Mouse (Mus musculus): ENCODE data around the gene Ntn4.

Ntn4 gene

DNA sequence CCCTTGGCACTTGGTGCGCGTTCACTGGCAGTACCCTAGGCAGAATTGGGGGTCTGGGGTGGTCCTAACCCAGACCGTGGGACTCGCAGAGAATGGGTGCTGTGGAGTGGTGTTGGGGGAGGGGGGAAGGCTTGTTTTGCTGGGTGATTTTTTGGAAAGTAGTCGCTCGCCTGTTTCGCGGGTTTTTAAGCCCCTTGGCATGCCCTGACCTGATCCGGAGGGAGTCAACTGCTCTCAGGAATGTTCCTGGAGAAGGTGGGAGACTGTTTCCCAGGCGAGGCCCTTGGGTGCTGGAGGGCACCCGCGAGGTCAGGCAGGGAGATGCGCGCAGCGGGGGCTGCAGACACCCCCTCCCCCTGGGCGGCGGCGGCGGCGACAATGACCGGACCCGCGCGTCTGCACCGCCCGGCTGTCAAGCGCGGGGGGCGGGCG is at the start of gene Ntn4:
Gene Ntn4, plus strand, starts transcription at position 161 of the 432 bp plus-strand sequence.
- DNase-seq (ENCODE audit: low spot score): no peak

- no peak for DNase-seq (ENCODE audit: low spot score)
Measured at GRCm38 (mm10) chr10:93592456-93592855, 48.0 kb upstream of the Ntn4 start.

GRCm38 (mm10) chr10:93594022-93594482 is 46.4 kb upstream of the Ntn4 start:
- peak; percentile 55 for DNase-seq (ENCODE audit: low spot score)

DNA sequence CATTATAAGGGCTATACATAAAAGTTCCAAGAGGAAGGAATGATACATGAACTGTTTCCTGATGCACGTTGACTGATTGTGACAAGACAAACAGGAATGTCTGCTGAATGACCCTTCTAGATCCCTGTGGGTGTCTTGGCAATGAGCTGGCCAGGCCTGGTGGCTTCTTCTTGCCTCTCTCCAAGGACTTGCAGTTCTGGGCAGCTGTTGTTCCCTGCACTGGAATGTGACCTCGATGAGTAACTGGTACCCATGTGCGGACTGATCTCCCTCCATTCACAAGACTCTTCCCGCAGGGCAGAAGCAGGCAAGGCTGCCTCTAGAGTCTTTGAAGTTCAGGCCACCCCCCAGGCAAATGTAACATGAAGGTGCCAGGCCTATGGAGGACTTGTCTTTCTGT is 44.6 kb upstream of the Ntn4 start:
- DNase-seq (ENCODE audit: low spot score): no peak

DNA sequence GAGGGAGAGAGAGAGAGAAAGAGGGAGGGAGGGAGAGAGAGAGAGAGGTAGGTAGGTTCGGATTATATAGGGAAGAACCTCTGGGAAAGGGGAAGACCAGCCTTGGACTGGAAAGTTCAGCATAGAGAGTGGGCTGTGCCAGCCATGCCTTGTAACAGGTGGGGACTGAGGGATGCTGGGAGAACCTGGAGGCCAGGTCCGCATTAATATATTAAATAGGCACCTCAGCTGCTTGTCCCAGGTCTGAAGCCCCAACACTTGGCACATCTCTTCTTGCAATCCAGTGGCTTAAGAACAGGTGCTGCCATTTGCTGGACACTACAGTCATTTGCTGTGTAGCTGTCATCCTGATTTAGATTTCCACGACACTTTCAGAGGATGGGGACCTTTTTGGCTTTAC is 43.8 kb upstream of the Ntn4 start:
- DNase-seq (ENCODE audit: low spot score): no peak

DNA sequence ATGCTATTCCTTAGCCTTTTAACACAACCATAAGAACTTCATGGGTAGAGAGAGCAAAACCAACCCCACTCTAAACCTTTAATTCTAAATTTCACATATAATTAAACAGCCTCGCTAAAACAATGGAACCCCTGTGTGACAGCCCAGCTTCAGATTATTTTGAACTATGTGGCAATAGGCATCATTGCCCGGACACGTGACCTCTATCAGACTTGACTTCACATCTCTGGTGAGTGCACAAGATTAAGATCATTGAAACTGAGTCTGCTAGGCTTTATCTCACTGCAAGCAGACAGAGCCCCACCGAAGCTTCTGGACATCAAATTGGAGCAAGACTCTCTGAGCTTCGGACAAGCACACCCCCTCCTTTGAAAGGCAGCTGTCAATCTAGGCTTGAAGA is 38.2 kb upstream of the Ntn4 start:
- DNase-seq (ENCODE audit: low spot score): no peak

DNA sequence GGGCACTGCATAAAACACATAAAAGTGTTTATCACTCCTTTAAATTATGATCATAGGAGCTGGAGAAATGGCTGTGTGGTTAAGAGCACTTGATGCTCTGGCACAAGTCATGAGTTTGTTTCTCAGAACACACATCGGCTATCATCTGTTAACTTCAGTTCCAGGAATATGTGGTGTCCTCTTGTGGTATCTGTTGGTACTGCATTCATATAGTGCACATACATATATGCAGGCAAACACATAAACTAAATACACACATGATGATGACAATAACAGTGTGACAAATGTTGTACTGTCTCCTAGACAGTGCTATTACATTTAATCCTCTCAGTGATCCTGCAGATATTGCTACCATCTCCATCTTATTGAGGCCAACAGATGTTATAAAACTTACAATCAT is 37.2 kb upstream of the Ntn4 start:
- no peak for DNase-seq (ENCODE audit: low spot score)

- no peak for DNase-seq (ENCODE audit: low spot score)
Measured at GRCm38 (mm10) chr10:93606326-93606725, 34.2 kb upstream of the Ntn4 start.

DNA sequence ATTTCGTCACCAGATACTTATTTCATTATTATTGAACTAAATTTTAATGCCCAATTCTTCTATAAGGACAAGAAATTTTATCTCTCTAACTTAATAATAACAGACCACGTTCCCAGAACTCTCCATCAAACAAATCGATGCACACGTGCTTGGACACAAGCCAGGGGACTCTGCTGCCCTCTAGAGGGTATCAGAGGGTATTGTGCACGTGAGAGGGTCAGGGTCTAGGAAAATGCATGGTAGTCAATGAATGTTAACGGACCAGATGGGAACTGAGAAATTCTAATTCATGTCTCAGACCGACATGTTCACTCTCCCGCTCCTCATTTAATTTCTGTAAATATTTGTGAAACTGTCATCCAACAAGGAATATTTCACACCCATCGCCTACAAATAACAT is 32.4 kb upstream of the Ntn4 start:
- DNase-seq (ENCODE audit: low spot score): no peak

GRCm38 (mm10) chr10:93609236-93609635 is 31.2 kb upstream of the Ntn4 start:
- no peak for DNase-seq (ENCODE audit: low spot score)

DNA sequence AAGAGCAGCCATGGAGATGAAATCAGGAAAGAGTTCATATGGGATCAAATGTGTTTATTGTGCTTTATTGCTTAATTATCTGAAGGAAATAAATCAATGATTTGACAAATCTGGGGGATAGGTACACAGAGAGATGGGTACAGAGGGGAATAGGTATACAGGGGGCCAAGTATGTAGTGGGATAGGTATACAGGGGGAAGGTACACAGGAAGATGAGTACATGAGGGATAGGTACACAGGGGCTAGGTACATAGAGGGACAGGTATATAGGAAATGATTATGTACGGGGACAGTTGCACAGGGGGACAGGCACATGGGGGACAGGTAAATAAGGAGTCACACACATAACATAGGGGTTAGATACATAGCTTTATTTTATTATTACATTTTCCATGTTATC is 29.6 kb upstream of the Ntn4 start:
- DNase-seq (ENCODE audit: low spot score): no peak

GRCm38 (mm10) chr10:93611419-93612007 is 29.0 kb upstream of the Ntn4 start:
- no peak for DNase-seq (ENCODE audit: low spot score)

- DNase-seq (ENCODE audit: low spot score): no peak
Measured at GRCm38 (mm10) chr10:93614850-93615249, 25.6 kb upstream of the Ntn4 start.

DNA sequence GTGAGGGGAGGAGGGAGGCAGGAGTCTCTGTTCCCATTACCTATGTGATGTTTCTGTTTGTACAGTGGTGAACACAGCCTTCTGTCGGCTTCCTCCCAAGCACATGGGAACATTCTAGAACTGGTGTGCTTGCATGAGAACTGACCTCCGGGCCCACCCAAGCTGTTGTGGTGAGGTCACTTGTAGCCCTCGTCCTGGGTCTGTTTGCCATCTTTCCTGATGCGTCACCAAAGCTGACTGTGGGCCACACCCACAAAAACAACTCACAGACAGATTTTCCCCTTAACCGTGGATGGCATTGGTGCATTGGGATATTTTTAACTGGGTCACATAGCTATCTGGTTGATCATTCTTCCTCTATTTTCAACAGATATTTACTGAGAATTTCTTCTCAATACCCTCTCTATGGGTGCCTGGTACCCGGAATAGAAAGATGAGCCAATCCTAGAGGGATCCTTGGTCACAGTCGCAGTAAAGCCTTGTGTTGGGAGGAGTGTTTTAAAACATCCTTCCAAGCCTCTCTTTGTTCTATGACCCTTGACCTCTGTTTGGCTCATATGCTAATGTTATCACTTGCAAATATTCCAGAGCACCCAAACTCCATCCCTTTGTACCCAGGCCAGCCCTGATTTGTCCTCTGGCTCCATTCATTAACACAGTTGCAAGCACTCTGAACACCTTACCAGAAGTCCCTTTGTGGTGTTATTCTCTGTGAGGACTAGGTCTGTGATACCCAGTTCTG is 19.9 kb upstream of the Ntn4 start:
- no peak for DNase-seq (ENCODE audit: low spot score)

DNA sequence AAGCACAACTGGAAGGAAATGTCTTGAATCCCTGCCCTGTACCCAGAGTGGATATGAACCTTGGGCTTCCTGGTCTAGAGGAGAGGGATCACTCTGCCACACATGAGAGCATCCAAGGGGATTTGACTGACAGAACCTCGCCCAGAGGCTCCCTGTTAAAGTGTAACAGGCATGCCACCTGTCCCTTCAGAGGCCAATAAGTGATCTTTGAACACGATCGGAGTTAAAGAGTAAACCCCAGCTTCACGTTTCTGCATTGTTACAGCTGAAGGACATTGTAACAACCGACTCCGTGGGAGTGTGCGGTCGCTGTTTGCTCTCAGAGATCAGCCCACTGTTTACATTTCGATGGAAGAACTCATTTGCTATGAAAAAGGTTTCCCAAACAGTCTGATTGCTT is 16.8 kb upstream of the Ntn4 start:
- no peak for DNase-seq (ENCODE audit: low spot score)

GRCm38 (mm10) chr10:93624151-93624550 is 16.3 kb upstream of the Ntn4 start:
- no peak for DNase-seq (ENCODE audit: low spot score)

DNA sequence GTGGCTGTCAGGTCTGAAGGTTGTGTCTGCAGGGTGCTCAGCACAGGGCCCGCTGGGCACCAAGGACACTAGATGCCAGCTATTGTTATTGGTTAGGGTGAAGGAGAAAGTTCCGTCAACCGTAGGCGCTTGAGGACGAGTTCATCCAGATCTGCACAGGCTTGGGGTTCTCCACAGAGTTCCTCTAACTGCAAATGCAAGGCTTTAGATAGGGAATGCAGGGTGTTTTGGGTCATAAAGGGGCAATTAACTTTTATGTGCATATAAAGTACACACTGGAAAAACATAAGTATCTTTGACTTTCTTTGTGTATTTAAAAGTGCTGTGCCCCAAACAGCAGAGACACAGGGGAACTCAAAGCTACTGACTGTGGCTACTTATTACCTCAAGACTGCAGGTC is 10.2 kb upstream of the Ntn4 start:
- no peak for DNase-seq (ENCODE audit: low spot score)

DNA sequence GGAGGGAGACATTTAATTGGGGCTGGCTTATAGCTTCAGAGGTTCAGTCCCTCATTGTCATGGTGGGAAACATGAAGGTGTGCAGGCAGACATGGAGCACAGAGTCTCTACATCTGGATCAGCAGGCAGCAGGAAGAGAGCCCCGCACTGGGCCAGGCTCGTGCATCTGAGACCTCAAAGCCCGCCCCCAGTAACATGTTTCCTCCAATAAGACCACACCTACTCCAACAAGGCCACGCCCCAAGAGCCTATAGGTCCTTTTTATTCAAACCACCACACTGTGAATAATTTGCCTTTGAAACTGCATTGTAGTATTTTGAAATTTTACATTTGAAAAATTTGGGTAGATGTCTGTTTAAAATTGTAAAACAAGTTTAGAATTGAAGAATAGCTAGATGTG is 8.4 kb upstream of the Ntn4 start:
- no peak for DNase-seq (ENCODE audit: low spot score)

DNA sequence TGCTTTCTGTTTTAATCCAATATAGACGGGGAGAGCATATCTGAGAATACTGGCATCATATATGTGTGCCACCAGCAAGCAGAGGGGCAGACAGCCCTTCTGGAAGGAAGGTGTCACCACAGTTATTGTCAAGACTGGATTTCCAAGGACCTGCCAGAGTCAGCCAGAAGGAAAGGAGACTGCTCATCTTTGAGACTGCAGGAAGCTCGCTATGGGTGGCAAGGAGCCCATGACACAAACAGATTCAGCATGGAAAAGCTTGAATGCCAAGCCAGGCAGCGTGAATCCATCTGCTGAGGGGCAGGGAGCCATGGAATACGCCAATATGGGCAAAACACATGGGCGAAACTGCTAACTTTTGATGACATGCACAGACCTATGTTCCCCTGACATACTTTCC is 6.9 kb upstream of the Ntn4 start:
- DNase-seq (ENCODE audit: low spot score): no peak

DNA sequence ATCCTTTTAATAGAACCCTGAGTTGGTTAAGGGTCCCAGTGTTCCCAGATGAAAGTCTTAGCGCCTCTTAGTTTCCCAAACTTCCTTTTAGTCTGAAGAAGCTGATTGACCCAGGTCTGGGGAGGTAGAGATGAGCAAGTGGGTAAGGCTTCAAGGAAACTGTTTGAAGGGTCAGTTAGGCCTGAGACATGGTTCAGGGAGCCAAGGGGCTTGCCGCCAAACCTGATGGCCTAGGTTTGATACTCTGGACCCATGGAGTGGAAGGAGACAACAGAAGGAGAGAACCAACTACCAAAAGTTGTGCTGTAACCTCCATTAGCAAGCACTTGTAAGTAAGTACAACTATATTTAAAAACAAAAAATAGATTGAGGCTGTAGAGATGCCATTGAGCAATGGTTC is 6.5 kb upstream of the Ntn4 start:
- DNase-seq (ENCODE audit: low spot score): no peak

- DNase-seq (ENCODE audit: low spot score): no peak
Measured at GRCm38 (mm10) chr10:93635941-93636340, 4.5 kb upstream of the Ntn4 start.

GRCm38 (mm10) chr10:93640953-93641820 is 706 bp downstream of the Ntn4 start:
- no peak for DNase-seq (ENCODE audit: low spot score)
